8 mouse cellular contexts compared by ENCODE assay signal in genomic region chr11:6030650-6031049, GRCm38 (mm10). TPM values are rescaled to one million over a fixed set of nuclear protein-coding genes. Genes with fewer than 3 reads are reported as not detected.
A peak's percentile ranks its signal among the peaks of the same experiment; 100 is the strongest.
DNase-seq lines count a peak whose midpoint lies in the region; ATAC-seq lines count a peak whose summit lies in the region.

No protein-coding gene starts in this region.

- H3K36me3 ChIP-seq in forebrain, embryonic 13.5 days (ENCODE audit: poor library complexity, severe bottlenecking) = no peaks in the 10 kb centered on the region
- no peaks in the 10 kb centered on the region for H3K36me3 ChIP-seq in forebrain, embryonic 12.5 days (replicated peaks)

- H3K4me3 ChIP-seq in forebrain, embryonic 13.5 days = no peak overlapping the region
- no peak overlapping the region for H3K4me3 ChIP-seq in forebrain, embryonic 12.5 days (replicated peaks)

- peak; percentile 85 for ATAC-seq in forebrain, embryonic 13.5 days
- no peak for ATAC-seq in forebrain, embryonic 12.5 days (ENCODE audit: low FRiP score)
- ATAC-seq in granulocyte monocyte progenitor cell, adult 5-6 weeks (replicated peaks; ENCODE audit: poor library complexity, severe bottlenecking) = no peak

- WGBS in forebrain, embryonic 13.5 days = 78% methylated on average over 6 of the region's 6 CpGs
- WGBS in forebrain, embryonic 12.5 days = 86% methylated on average over 6 of the region's 6 CpGs

- DNase-seq in urinary bladder, postnatal 14 days (ENCODE audit: low spot score) = peak; percentile 64
- DNase-seq in urinary bladder, postnatal 25 days (ENCODE audit: low spot score) = no peak
- DNase-seq in gastrocnemius, postnatal 10 days = peak; percentile 85
- peak; percentile 82 for DNase-seq in left cerebral cortex, postnatal 14 days (ENCODE audit: low spot score in 2 of 2)
- DNase-seq in thymus, postnatal 25 days = no peak

- H3K9me3 ChIP-seq in forebrain, embryonic 13.5 days (replicated peaks) = no peaks in the 10 kb centered on the region
- H3K9me3 ChIP-seq in forebrain, embryonic 12.5 days = no peaks in the 10 kb centered on the region

- H3K4me1 ChIP-seq in forebrain, embryonic 13.5 days = peaks cover 10% of the 10 kb centered on the region; the same call in 1 of the 2 replicates
- H3K4me1 ChIP-seq in forebrain, embryonic 12.5 days = no peaks in the 10 kb centered on the region

- H3K4me2 ChIP-seq in forebrain, embryonic 13.5 days = no peak overlapping the region
- H3K4me2 ChIP-seq in forebrain, embryonic 12.5 days = no peak overlapping the region

- peak overlapping the region; percentile 57 for H3K27ac ChIP-seq in forebrain, embryonic 13.5 days
- H3K27ac ChIP-seq in forebrain, embryonic 12.5 days = no peak overlapping the region

- H3K9ac ChIP-seq in forebrain, embryonic 13.5 days = no peak overlapping the region
- H3K9ac ChIP-seq in forebrain, embryonic 12.5 days = no peak overlapping the region

- intact Hi-C loops in left cerebral cortex, postnatal 14 days (cut with DNase I) = no loop called here

- H3K27me3 ChIP-seq in forebrain, embryonic 13.5 days = no peaks in the 10 kb centered on the region
- H3K27me3 ChIP-seq in forebrain, embryonic 12.5 days = no peaks in the 10 kb centered on the region

RNA-seq across cellular contexts. Expression of gene Camk2b, which starts 35.5 kb away (rescaled TPM):
- polyA plus RNA-seq in forebrain, embryonic 13.5 days (2015; fragmentation: Nextera tagmentation; extraction: Ambion mirVana) = 26.1 and 32.8 TPM in 2 replicates
- 11.0 and 11.7 TPM in 2 replicates for polyA plus RNA-seq in forebrain, embryonic 12.5 days (2016; fragmentation: Nextera tagmentation; extraction: Ambion mirVana)
- total RNA-seq in gastrocnemius, postnatal 10 days (2021) = 100 to 1,000 TPM; 188 to 190 TPM
- total RNA-seq in left cerebral cortex, postnatal 14 days (2021) = 100 to 1,000 TPM; 771 to 777 TPM
- total RNA-seq in granulocyte monocyte progenitor cell, adult 5-6 weeks (2014; fragmentation: Nextera tagmentation) = 1.0 and 2.5 TPM in 2 replicates
- total RNA-seq in granulocyte monocyte progenitor cell, adult 5-6 weeks (2017) = 1.8 and 2.7 TPM in 2 replicates

Comparison
In these comparisons a context has a peak if more than half of its experiments do, and no peak if none do; other contexts are left out.
1. DNase-seq: peak in urinary bladder, postnatal 14 days (single experiment), gastrocnemius, postnatal 10 days (single experiment) and left cerebral cortex, postnatal 14 days (2 of 2); none in urinary bladder, postnatal 25 days (single experiment) and thymus, postnatal 25 days (single experiment).
2. RNA of gene Camk2b, which starts 35.5 kb away (total RNA-seq): 771 to 777 TPM in left cerebral cortex, postnatal 14 days and 188 to 190 TPM in gastrocnemius, postnatal 10 days; 1.0 to 2.7 TPM in granulocyte monocyte progenitor cell, adult 5-6 weeks; every median in the first group is over 10 times any median in the second.